Mouse (Mus musculus) heart, embryonic 16.5 days (tissue): ENCODE measurements around the gene Psmb11. TPM values are rescaled to one million over a fixed set of nuclear protein-coding genes. Genes with fewer than 3 reads are reported as not detected.

Experiments used
- ATAC-seq: fragments of 200-750 bp; cut with Nextera tagmentation; replicated peaks from 2 replicates; pipeline ENCODE4 v1.8.0; 2017; ENCODE audit warnings: moderate number of reproducible peaks; ENCODE audit not compliant: insufficient read depth, low FRiP score; ENCODE audit errors: extremely low read depth
- H3K27ac ChIP-seq: fragments of 300-500 bp; sonication (generic); 2 replicates; pipeline ENCODE4 v1.5.1; 2014; ENCODE audit warnings: mild to moderate bottlenecking, low read length, control low read depth, moderate library complexity
- H3K27me3 ChIP-seq: fragments of 300-500 bp; sonication (generic); 2 replicates; pipeline ENCODE4 v1.6.1; 2014; ENCODE audit warnings: low read length, mixed read lengths; ENCODE audit not compliant: control insufficient read depth, insufficient read depth
- H3K36me3 ChIP-seq: fragments of 300-500 bp; sonication (generic); 2 replicates; pipeline ENCODE4 v1.6.1; 2014; ENCODE audit not compliant: control insufficient read depth, insufficient read depth
- H3K4me1 ChIP-seq: fragments of 300-500 bp; sonication (generic); 2 replicates; pipeline ENCODE4 v1.6.1; 2014; ENCODE audit warnings: low read length, mixed read lengths; ENCODE audit not compliant: control insufficient read depth, insufficient read depth
- H3K4me2 ChIP-seq: fragments of 300-500 bp; sonication (generic); 2 replicates; pipeline ENCODE4 v1.6.1; 2014; ENCODE audit warnings: low read depth, mild to moderate bottlenecking, control low read depth, low read length
- H3K4me3 ChIP-seq: fragments of 300-500 bp; sonication (generic); 2 replicates; pipeline ENCODE4 v1.5.1; 2014; ENCODE audit warnings: mild to moderate bottlenecking, control low read depth, low read length
- H3K9ac ChIP-seq: fragments of 300-500 bp; sonication (generic); 2 replicates; pipeline ENCODE4 v1.6.1; 2014; ENCODE audit warnings: low read length, control low read depth
- H3K9me3 ChIP-seq: fragments of 300-500 bp; sonication (generic); replicated peaks from 2 replicates; pipeline ENCODE4 v1.6.1; 2016; ENCODE audit warnings: low read length; ENCODE audit not compliant: control insufficient read depth
- WGBS: fragments of 180-500 bp; shearing (Covaris S2); extraction: QIAGEN DNeasy Blood & Tissue Kit; methylation state at CpG from one replicate; pipeline ENCODE4 v1.1.7; 2014; 5-methylcytosine and 5-hydroxymethylcytosine counted together
- polyA plus RNA-seq: library from polyadenylated mRNA; unstranded; fragments of >200 nt; fragmentation: Nextera tagmentation; extraction: Ambion mirVana; gene quantifications from 2 replicates; pipeline ENCODE4 v1.2.1, GENCODE M21; 2015

The Psmb11 gene
- polyA plus RNA-seq, 1 experiment from 2014 or later: 22.3 TPM

- ATAC-seq: no peak
- Histone ChIP-seq H3K4me2 (no peak overlapping the region), H3K36me3 (0 out of 2 replicates have a peak, but pooled peaks cover 3% of the 10 kb centered on the region), H3K9ac (no peak overlapping the region), H3K27me3 (no peaks in the 10 kb centered on the region), H3K4me1 (peaks cover 21% of the 10 kb centered on the region), H3K27ac (no peak overlapping the region), H3K9me3 (no peaks in the 10 kb centered on the region), H3K4me3 (no peak overlapping the region)
- 78% methylated on average over 7 of the region's 7 CpGs for WGBS
These were observed 24.1 kb upstream of the Psmb11 start for GRCm38 (mm10) chr14:54597084-54597483.

- ATAC-seq: no peak
- no peaks in the 10 kb centered on the region for H3K27me3 ChIP-seq
- no peaks in the 10 kb centered on the region for H3K36me3 ChIP-seq
- H3K4me3 ChIP-seq: no peak overlapping the region
- no peaks in the 10 kb centered on the region for H3K9me3 ChIP-seq
- H3K27ac ChIP-seq: no peak overlapping the region
- H3K4me1 ChIP-seq: peaks cover 6% of the 10 kb centered on the region
- 63% methylated on average over 2 of the region's 2 CpGs for WGBS
- H3K9ac ChIP-seq: no peak overlapping the region
- no peak overlapping the region for H3K4me2 ChIP-seq
These were observed 19.6 kb upstream of the Psmb11 start for GRCm38 (mm10) chr14:54601601-54602000.

DNA sequence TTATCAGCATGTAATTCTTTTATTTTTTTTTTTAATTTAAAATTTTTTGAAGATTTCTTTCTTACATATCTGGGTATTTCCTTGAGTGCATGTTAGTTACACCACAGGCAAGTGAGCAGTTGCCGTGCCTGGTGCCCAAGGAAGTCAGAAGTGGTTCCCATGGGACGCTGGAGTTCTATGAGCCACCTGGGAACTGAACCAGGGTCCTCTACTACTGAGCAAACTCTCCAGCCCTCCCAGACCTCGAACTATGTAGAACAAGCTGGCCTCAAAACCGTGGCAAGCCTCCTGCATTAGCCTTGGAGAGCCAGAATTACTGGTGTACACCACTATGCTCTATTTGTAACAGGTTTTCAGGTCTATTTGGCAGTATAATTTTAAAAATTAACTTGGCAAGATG, 18.6 kb upstream of the Psmb11 start:
- no peaks in the 10 kb centered on the region for H3K27me3 ChIP-seq
- H3K36me3 ChIP-seq: no peaks in the 10 kb centered on the region
- peaks cover 6% of the 10 kb centered on the region for H3K4me1 ChIP-seq
- H3K4me2 ChIP-seq: peak overlapping the region; percentile 63
- 44% methylated on average over 4 of the region's 4 CpGs for WGBS
- no peak for ATAC-seq
- H3K9ac ChIP-seq: peak overlapping the region; percentile 84
- no peaks in the 10 kb centered on the region for H3K9me3 ChIP-seq
- peak overlapping the region; percentile 73 for H3K4me3 ChIP-seq
- peak overlapping the region; percentile 95 for H3K27ac ChIP-seq

DNA sequence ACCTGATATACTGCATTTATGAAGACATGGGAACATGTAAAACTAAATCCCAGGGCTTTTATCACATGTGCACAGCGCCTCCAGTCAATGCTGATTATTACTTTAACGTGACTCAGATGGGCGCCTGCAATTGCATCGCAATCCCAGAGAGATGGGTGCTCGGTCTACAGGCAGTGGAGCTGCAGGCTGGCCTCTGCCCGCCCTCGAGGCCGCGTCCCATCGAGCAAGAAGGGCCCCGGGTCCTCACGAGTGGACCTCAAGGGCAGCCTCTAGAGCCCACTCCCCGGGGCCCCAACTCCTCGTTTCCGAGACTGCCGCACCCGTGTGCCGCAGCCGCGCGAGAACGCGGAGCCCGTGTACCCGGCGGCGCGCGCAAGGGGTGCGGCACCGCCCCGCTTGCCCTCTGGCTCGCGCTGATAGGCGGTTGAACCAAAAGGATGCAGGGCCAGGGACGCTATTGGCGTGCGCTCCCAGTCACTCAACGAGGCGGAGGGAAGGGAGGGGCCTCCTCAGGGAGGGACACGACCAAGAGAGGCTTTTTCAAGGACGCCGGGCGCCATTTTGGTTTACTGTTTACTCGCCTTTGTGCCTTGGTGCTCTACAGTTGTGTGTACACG, 18.1 kb upstream of the Psmb11 start:
- Histone ChIP-seq H3K4me1 (peaks cover 6% of the 10 kb centered on the region), H3K27me3 (no peaks in the 10 kb centered on the region), H3K27ac (peak overlapping the region; percentile 95), H3K36me3 (no peaks in the 10 kb centered on the region), H3K4me2 (peak overlapping the region; percentile 63), H3K9me3 (no peaks in the 10 kb centered on the region), H3K4me3 (peak overlapping the region; percentile 73), H3K9ac (peak overlapping the region; percentile 84)
- peak; percentile 98 for ATAC-seq
- WGBS: under 1% methylated on average over 46 of the region's 46 CpGs

DNA sequence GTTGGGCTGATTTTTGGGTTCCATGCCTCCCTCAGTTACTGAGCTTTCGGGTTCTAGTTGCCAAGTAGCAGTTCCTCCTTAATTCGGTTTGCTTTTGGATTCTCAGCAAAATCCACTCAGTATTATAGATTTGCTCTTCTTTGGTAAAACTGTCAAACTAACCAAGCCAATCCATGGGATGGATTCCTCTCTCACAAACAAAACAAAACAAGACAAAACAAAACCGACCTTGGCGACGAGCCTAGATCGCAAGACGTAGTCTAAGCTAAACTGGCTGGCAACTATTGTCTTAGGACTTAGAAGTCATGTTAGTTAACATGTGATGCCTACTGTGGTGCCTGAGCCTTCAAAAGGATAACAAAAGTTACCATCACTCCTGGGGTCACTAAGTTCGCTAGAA, 17.5 kb upstream of the Psmb11 start:
- H3K9me3 ChIP-seq: no peaks in the 10 kb centered on the region
- H3K4me3 ChIP-seq: peak overlapping the region; percentile 73
- peak overlapping the region; percentile 73 for H3K27ac ChIP-seq
- WGBS: 82% methylated on average over 8 of the region's 8 CpGs
- peak overlapping the region; percentile 63 for H3K4me2 ChIP-seq
- H3K27me3 ChIP-seq: no peaks in the 10 kb centered on the region
- H3K4me1 ChIP-seq: peaks cover 6% of the 10 kb centered on the region
- no peak for ATAC-seq
- no peak overlapping the region for H3K9ac ChIP-seq
- no peaks in the 10 kb centered on the region for H3K36me3 ChIP-seq

DNA sequence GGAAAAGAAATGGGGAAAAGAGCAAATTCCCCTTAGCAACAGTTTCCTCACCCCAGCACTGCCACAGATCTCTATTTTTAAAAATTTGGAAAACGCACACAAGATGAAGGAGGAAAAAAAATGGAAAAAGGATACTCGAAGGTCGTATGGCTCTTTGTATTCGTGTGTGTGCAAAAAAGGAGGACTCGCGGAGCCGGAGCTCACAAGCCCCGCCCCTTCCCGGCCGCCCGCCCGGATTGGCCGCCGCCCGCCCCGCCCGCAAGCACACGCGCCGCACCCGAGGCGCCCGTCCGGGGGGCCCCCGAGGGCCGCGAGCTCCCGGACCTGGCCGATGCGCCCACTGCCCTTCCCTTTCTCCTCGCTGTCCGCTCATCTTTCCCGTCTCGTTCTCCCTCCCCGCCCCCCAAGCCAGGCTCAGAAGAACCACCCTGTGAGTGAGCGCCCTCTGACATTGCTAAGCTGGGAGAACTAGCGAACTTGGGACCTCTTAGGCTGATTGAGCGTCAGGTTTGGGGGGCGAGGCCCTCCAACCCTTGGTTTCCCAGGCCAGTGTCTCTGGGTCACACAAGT, 15.4 kb upstream of the Psmb11 start, which contains the start of gene 4931414P19Rik:
Gene 4931414P19Rik, minus strand, starts transcription at position 242 of the 570 bp plus-strand sequence.
- H3K9me3 ChIP-seq: no peaks in the 10 kb centered on the region
- 0% methylated on average over 35 of the region's 39 CpGs for WGBS
- H3K4me3 ChIP-seq: peak within 1 kb of the TSS; percentile 54
- H3K27ac ChIP-seq: peak within 1 kb of the TSS; percentile 84
- H3K4me2 ChIP-seq: peak within 1 kb of the TSS; percentile 77
- peak; percentile 49 for ATAC-seq
- no peaks in the 10 kb centered on the region for H3K27me3 ChIP-seq
- H3K4me1 ChIP-seq: peaks cover 6% of the 10 kb centered on the region
- no peaks in the 10 kb centered on the region for H3K36me3 ChIP-seq
- peak within 1 kb of the TSS; percentile 79 for H3K9ac ChIP-seq

GRCm38 (mm10) chr14:54607226-54607625, 14.0 kb upstream of the Psmb11 start:
- Histone ChIP-seq H3K9ac (no peak overlapping the region), H3K4me1 (peaks cover 6% of the 10 kb centered on the region), H3K4me3 (no peak overlapping the region), H3K36me3 (0 out of 2 replicates have a peak, but pooled peaks cover 5% of the 10 kb centered on the region), H3K9me3 (no peaks in the 10 kb centered on the region), H3K27ac (no peak overlapping the region), H3K27me3 (no peaks in the 10 kb centered on the region), H3K4me2 (no peak overlapping the region)
- WGBS: 59% methylated on average over 8 of the region's 8 CpGs
- no peak for ATAC-seq

DNA sequence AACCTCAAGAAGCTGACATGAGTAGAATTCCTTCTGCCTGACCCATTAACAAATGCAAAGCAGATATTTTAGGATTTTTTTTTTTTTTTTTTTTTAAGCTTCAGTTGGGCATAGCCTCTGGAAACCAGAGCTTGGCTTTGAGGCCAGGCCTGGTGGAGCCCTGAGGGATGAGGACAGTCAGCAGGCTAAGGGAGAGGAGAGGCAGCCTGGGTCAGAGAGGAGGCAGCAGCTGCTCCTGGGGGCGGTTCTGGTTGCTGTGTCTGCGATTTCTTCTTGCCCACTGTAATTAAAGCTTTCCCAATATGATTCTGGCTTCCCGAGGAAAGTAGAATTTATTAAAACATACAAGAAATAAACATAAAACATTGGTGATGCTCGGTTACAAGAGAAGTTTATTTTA, 12.0 kb upstream of the Psmb11 start:
- Histone ChIP-seq H3K9ac (no peak overlapping the region), H3K4me1 (peaks cover 2% of the 10 kb centered on the region; the same call in 1 of the 2 replicates), H3K4me2 (no peak overlapping the region), H3K36me3 (peaks cover 11% of the 10 kb centered on the region), H3K4me3 (no peak overlapping the region), H3K9me3 (no peaks in the 10 kb centered on the region), H3K27me3 (no peaks in the 10 kb centered on the region), H3K27ac (no peak overlapping the region)
- 76% methylated on average over 4 of the region's 4 CpGs for WGBS
- no peak for ATAC-seq

- no peak for ATAC-seq
- no peaks in the 10 kb centered on the region for H3K27me3 ChIP-seq
- H3K27ac ChIP-seq: no peak overlapping the region
- H3K4me2 ChIP-seq: no peak overlapping the region
- 81% methylated on average over 4 of the region's 4 CpGs for WGBS
- H3K36me3 ChIP-seq: peaks cover 15% of the 10 kb centered on the region
- peaks cover 2% of the 10 kb centered on the region; the same call in 1 of the 2 replicates for H3K4me1 ChIP-seq
- H3K9ac ChIP-seq: no peak overlapping the region
- no peak overlapping the region for H3K4me3 ChIP-seq
- no peaks in the 10 kb centered on the region for H3K9me3 ChIP-seq
These were observed 11.3 kb upstream of the Psmb11 start for GRCm38 (mm10) chr14:54609962-54610361.
